Mouse (Mus musculus) layer of hippocampus, adult 9-10 months (tissue): ENCODE data around the gene Creb1.
A peak's percentile ranks its signal among the peaks of the same experiment; 100 is the strongest.

Source experiments
- DNase-seq: peaks from one replicate; pipeline ENCODE4 v3.0.0; 2022; ENCODE audit warnings: low spot score

Gene Creb1

DNA sequence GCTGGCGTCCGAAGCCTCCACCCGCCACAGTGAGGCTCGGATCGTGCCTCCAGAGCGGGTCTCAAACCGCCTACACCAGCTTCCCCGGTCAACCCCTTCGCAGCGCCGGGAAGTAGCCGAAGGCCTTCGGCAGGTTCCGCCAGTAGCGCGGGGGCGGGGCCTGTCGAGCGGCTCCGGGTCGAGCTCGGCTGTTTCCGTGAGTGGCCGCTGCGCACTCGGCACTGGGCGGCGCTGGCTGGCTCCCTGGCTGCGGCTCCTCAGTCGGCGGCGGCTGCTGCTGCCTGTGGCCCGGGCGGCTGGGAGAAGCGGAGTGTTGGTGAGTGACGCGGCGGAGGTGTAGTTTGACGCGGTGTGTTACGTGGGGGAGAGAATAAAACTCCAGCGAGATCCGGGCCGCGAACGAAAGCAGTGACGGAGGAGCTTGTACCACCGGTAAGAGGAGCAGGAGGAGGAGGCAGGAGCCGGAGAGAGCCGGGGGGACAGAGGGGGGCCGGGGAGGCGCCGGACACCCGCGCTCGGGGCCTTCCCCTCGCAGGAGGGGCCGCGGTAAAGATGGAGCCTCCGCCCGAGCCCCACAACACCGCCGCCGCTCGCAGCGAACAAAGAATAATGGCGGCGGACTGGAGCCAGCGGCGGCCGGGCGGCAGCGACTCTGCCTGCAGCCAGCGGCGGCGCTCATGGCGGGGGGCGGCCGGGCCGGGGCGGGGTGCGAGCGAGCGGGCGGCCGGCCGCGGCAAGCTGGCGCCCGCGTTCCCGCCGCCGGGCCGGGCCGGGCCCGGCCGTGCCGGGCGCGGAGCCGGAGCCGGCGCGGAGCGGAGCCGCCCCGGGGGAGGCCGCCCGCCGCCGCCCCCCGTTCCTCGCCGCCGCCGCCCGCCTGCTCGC lies at the start of gene Creb1:
Gene Creb1, plus strand, starts transcription at position 57 of the 882 bp plus-strand sequence.
- DNase-seq: peak; percentile 90

- DNase-seq: no peak
These were observed 43.9 kb upstream of the Creb1 start for GRCm38 (mm10) chr1:64488521-64489029.

DNA sequence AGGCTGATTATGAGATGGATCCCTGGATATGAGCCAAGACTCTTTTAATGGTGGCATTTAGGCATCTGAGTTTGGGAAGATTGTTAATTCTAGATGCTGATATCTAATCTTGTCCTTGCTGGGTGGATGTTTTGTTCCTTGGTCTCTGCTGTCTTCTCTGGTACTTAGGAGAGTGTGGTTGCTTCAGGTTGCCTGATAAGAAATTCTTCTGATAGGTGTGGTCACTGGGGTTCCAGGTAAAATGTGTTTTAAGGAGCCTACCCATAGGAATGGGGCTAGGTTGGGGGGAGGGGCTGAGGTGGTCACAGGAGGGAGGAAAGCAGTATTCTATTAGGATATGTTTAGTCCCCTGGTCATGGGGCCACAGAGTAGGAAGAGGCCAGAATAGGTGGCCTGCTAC lies 35.6 kb upstream of the Creb1 start:
- DNase-seq: no peak

DNA sequence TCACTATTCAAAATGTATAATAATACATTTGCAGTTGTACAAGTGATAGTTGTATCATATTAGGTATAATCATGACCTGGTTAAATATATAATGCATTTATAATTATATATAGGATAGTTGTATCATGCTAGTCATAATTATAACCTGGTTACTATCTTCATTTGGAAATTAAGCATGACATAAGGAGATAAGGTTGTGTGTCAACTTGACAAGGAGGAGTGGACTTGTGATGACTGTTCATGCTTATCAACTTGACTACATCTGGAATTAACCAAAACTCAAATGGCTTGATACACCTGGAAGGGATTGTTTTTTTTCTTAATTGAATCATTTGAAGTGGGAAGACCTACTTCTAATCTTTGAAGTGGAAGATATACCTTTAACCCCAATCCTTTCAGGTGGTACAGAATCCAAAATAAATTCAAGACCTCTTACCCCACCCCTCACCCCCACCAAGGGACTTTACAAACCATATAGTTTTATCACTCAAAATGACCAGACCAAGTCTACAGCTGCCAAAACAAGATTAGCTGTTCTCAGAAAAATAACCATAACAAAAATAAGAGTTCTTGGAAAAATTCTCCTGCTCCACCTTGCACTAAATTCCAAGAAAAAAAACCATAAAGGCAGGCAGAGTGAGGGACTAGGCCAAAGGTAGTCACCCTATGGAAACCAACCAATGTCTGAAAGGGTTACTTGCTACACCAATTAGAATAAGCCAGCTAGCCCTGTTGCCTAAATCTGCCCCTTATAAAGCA lies 30.9 kb upstream of the Creb1 start:
- no peak for DNase-seq

- no peak for DNase-seq
These were observed 23.9 kb upstream of the Creb1 start for GRCm38 (mm10) chr1:64508479-64509096.

- no peak for DNase-seq
These were observed 22.8 kb upstream of the Creb1 start for GRCm38 (mm10) chr1:64509678-64510077.

DNA sequence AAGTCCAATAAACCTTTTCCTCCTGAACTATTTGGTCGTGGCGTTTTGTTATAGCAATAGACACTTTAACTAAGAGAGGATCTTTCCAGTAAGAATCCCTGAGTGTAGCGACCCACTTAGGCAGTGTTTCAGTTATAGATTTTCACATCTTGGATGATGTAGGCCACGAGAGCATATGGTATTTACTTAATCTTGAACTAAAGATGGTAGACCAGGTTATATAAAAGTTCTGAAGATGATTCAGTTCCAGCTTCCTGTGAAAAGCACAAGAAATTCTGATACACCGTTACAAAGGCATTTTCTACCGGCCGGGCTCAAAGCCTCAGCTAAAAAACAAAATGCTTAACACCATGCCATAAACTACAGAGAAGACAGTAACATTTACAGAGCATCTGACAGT lies 18.3 kb upstream of the Creb1 start:
- DNase-seq: no peak

- no peak for DNase-seq
These were observed 15.9 kb upstream of the Creb1 start for GRCm38 (mm10) chr1:64516593-64516992.

DNA sequence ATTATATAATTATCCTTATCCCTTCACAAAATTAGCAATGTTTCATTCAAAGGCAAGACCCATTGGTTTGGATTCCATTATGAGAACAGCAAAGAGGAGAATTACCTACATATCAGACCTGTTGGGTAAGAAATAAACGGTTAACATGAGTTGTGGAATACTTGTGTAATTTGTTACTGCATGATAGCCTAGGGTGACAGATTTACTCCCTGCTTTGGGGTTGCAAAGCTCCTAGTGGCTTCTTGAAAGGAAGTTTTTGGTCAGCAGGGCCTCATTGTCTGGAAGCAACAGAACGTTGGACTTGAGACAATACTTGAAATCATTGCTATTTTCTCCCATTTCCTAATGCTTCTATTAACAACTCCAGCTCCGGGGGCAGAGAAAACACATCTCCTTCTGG lies 14.0 kb upstream of the Creb1 start:
- DNase-seq: no peak

DNA sequence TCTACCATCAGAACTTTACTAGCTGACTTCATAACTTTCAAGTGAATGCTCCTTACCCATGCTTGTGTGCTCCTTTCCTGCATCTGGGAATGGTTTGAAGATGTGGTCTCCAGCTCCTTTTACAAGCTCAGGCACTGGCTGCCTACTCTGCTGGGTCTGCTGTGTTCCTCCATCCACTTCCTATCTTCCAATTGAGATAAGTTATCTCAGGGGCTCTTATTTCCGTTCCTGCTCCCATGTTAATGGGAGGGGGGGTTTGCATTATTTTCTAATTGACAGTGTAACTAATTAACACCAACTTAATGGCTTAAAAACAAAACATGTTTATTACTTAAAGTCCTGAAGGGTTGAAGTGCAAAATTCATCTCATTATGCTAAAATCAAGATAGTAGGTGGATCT lies 13.1 kb upstream of the Creb1 start:
- no peak for DNase-seq

DNA sequence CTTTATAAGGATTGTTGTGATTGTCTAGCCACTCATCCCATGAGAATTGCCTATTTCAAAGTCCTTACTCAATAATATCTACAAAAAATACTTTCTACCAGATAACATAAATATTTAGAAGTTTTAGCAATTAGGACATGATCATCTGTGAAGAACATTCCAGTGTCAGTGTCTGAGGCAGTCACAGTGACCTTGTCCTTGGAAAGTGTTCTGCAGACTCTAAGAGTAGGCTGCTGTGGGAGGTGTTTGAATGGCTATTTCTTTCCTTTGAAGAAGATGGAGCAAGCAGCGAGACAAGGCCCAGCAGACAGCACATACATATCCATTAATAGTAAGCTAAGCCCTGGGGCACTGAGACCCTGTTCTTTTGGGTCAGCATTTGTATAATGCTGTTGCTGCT lies 12.5 kb upstream of the Creb1 start:
- no peak for DNase-seq

DNA sequence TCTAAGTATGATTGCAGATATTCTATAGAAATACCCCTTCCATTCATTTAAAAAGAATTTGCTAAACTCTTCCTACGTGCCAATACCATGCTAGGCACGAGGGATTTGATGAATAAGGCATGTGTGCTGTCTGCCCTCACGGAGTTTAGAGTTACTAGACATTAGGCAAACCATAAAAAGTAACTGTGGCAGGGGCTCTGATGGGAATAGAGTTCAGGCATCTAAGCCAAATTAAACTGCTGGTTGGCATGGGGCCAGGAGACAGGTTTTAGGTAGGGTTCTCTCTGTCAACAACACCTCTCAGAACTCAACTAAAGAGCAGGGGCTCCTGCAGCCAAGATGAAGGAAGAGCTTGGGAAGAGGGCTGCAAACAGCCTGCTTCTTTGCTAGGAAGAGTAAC lies 10.7 kb upstream of the Creb1 start:
- no peak for DNase-seq

- DNase-seq: no peak
These were observed 9.8 kb upstream of the Creb1 start for GRCm38 (mm10) chr1:64522637-64523036.

DNA sequence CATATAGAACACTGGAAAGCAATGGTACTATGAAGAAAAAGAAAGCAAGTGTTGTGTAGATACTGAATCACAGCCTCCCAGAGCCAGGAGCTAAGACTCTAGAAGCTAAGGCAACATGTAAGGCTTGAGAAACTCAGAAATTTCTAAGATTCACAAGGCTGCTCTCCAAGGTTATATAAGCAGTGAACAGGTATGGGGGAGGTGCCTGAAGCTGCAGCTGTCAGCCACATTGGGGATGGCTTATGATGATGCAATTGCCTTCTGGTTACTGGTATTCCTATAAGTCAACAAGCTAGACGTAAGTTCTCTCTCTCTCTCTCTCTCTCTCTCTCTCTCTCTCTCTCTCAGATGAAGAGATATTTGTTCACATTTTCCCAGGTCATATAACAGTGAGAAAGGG lies 9.3 kb upstream of the Creb1 start:
- no peak for DNase-seq

DNA sequence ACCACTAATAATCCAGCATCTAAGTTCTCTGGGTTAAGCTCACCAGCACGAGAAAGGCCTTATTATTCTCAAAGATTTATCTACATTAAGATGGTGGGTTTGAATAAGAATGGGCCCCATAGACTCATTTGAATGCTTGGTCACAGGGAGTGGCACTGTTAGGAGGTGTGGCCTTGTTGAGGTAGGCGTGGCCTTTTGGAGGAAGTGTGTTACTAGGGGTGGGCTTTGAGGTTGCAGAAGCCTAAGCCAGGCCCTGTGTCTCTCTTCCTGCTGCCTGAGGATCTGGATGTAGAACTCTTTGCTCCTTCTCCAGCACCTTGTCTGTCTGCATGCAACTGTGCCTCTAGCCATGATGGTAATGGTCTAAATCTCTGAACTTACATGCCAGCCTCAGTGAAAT lies 7.8 kb upstream of the Creb1 start:
- DNase-seq: no peak

DNA sequence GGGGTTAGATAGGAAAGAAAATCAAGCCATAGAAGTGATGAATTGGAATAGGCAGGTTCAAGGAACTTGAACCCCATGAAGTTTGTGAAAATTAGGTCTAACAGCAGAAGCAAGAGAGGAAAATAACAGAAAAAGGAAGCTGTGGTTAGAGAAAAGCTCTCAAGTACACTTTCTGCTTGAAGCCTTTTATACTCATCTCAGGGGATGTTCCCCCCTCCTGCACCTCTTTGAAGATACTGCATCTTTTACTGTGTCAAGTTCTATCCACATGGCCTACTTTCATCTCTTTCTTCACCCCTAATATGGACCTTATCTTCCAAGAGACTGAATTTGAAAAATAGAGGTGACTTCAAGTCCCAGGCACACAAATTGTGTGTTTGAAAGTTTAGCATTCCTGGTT lies 4.8 kb upstream of the Creb1 start:
- no peak for DNase-seq

- no peak for DNase-seq
These were observed 2.6 kb upstream of the Creb1 start for GRCm38 (mm10) chr1:64529781-64530315.

DNA sequence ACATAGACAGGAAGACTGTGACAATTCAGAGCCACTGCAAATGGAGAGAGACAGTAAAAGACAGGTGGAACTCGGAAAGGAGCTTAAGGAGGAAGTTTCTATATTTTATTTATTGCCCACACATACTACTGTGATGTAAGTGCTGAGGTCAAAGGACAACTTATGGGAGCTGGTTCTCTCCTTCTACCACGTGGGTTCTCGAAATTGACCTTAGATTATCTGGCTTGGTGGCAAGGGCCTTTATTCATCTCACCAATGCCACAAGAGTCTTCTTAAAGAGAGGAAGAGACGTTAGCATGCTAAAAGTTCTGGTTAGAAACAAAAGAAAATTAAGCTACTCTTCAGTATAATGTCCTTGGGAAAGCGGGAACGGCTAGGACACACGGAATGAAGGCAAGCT lies 897 bp upstream of the Creb1 start:
- no peak for DNase-seq

- peak; percentile 46 for DNase-seq
These were observed 350 bp upstream of the Creb1 start for GRCm38 (mm10) chr1:64532067-64532523.

DNA sequence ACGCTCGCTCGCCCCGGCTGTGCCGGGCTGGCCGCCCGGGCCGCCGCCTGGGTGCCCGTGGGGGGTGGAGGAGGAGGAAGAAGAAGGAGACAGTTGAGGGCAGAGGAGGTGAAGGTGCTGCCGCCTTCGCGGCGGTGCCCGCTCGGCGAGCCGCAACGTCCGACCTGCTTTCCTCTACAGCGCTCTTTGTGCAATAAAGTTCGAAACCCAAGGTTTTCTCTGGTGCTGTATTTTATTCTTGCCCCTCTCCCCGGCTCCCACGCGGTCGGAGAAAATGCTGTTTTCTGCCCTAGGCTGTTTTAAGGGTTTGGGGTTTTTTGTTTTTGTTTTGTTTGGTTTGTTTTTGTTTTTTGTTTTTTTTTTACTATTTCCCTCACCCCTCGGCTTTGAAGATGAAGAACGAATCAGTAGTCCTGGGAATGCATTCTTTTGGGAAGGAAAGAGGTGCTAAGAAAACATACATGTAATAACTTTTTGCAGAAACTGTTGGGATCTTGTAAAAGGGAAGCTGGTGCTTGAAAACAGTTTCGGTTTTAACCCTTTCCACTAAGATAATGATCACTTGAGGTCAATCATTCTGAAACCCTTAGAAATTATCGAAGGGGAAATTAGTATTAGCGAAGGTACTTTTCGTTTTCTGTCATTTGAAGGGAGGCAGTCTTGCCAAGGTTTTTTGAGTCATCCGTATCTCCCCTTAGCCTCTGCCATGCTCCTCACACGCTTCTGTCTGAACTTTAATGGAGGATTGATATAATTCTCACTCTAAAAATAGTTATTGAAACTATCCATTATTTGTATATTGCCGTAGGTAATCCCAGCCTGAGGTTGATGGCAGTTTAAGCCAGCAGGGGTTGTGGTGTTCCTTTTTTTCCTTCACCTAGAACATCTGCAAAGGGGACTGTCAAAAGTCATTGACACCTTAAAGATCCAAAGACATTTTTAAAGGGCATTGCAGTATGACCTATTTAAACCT lies 1.3 kb downstream of the Creb1 start:
- no peak for DNase-seq

DNA sequence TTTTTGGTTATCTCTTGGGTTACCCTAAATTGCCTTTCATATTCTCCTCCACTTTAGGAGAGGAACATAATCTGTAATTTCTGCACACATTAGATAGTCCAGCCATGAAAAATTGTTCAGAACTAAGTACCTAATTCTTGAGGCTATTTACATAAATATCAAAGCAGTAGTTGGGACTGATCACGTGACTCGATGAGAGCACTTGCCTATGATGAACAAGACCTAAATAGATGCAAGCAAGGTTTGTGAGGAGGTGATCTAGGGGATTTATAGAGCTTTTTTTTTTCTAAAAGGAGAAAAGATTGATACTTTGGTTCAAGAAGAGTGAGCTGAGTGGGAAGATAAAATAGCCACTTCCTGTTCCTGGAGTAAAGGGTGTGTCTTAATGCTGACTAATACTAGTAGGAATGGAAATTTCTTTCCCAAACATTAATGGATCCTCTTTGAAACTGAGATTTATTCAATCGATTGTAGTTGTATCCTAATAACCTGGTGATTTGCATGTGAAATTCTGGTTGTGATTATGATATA lies 6.5 kb downstream of the Creb1 start:
- no peak for DNase-seq
